Mouse (Mus musculus) NIH3T3 (cell line): ENCODE measurements around the gene Evc2.

Experiments
- DNase-seq: peaks from one replicate; pipeline ENCODE4 v3.0.0-alpha.2; 2012; ENCODE audit warnings: low read depth

Gene Evc2

GRCm38 (mm10) chr5:37338288-37338687 lies at the start of gene Evc2:
Gene Evc2 (plus strand): TSS chr5:37338499.
- DNase-seq = peak; percentile 89

DNA sequence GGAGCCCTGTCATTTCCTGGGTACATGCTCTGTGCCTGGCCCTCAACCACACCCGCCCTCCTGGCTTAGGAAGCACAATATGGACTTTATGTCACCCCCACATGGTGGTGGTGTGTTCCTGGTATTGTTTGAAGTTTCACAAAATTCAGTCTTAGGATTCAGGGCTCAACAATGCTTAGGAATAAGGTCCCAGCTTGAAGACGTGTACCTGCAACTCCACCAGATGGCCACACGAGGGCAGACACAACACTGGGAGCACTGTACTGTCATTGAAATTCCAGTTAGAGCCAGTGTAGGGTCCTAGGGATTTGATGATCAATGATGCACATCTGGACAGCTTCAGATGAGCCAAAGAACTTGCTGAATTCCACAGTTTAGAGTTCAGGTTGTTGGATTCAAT lies 49.1 kb upstream of the Evc2 start:
- peak; percentile 74 for DNase-seq

DNA sequence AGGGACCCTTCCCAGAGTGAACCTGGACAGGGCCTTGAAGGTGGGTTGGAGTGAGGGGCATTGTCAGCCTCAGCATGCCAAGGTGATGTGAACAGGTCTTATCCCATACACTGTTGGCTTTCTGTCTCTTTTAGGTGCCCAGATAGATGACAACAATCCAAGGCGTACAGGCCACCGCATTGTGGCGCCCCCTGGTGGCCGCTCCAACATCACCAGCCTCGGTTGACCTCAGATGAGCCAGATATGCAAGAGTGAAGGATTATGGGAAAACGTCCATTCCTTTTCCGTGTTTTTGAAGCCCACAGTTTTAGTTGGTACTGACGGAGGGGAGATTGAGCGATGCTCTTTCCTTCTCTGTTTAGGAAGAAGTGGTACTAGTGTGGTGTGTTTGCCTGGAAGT lies 47.3 kb upstream of the Evc2 start:
- DNase-seq = peak; percentile 22

GRCm38 (mm10) chr5:37296717-37297116 lies 41.6 kb upstream of the Evc2 start:
- DNase-seq = no peak

DNA sequence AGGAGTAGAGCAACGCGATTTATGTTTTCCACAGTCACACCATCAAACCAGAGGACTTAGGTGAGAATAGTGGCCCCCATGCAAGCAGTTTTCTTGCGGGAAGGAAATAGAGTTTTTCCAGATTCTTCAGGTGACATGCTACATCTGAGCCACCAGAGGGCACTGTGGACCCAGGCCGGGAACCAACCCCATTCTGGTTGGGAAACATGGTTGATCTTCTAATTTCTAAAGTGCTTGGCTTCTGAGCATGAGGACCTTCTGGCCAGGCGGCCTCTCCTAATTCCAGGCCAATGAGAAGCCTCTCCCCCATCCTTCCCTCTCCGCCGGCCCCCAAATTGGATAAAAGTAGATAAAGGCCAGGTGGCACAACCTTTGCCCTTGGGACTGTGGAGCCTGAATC lies 39.9 kb upstream of the Evc2 start:
- DNase-seq = peak; percentile 71

GRCm38 (mm10) chr5:37310026-37310425 lies 28.3 kb upstream of the Evc2 start:
- no peak for DNase-seq

- no peak for DNase-seq
These were observed 25.1 kb upstream of the Evc2 start for GRCm38 (mm10) chr5:37312980-37313722.

GRCm38 (mm10) chr5:37318715-37319114 lies 19.6 kb upstream of the Evc2 start:
- DNase-seq = no peak

GRCm38 (mm10) chr5:37320174-37320573 lies 18.1 kb upstream of the Evc2 start:
- DNase-seq = no peak

GRCm38 (mm10) chr5:37320761-37321160 lies 17.5 kb upstream of the Evc2 start:
- DNase-seq = no peak

- DNase-seq = no peak
These were observed 11.6 kb upstream of the Evc2 start for GRCm38 (mm10) chr5:37326675-37327074.

DNA sequence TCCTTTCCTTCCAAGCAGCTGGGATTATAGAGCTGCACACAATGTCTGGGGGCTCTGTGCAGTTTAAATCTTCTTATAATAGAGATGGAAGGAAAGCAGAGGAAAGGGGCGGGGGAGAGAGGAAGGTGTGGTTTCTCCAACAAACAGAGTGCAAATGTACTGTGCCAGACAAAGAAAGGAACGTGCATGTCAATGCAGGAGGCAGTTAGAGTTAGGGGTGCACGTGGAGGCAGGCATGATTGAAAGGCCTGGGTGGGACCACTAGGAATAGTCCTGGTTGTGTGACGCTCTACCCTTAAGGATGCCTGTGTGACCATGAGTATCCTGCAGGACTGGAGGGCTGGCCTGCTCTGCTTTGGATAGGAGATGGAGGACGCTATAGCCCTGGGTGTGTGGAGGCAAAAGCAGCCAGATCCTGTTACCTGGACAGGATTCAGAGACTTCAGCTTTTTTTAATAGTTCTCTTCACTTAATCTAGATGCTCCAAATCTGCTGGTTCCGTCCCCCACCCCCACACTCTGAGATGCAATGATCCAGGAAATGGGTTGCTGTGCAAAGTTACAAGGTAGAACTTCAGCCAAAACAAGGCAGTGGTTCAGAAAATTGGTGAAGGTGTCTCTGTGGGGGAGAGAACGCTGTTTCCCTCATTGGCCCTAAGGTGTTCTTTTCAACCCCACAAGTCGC lies 7.7 kb upstream of the Evc2 start:
- no peak for DNase-seq

DNA sequence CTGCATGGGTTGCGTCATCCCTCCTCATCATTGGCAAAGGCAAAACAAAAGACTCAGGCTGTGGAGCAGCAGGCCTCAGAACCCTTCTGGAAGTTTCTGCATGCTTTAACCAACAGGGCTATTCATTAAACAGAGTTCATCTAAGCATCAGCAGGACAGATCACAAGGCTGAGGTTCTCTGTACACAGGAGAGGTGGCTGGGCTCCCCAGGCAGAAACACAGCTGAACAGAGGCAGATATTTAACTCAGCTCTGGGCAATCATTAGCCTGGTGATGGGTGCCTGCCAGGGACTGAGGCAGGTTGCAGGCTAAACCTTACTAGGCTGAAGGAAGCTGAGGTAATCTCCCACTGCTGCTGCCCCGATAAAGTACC lies 7.2 kb upstream of the Evc2 start:
- DNase-seq = no peak

DNA sequence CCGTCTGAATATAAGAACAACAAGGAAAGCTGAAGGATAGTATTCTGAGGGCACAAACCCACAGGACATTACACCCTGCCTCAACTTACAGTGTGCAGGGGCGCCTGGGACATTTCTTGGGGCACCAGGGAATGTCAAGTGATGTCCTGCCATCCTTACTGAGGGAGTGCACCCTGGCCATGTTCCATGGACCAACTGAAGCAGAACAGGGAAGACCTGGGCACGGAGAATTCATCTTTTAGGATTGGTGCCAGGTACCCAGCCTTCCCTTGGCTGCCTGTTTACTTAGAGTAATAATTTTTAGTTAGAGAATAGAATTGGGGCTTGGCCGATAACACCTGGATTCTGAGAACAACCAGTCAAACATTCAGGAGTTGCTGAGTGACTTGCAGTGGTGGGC lies 6.2 kb upstream of the Evc2 start:
- no peak for DNase-seq

GRCm38 (mm10) chr5:37335061-37335460 lies 3.2 kb upstream of the Evc2 start:
- no peak for DNase-seq

GRCm38 (mm10) chr5:37336485-37337105 lies 1.7 kb upstream of the Evc2 start, which contains the start of gene Evc:
Gene Evc (minus strand): TSS chr5:37336894.
- peak; percentile 87 for DNase-seq

- DNase-seq = peak; percentile 28
These were observed 603 bp upstream of the Evc2 start for GRCm38 (mm10) chr5:37337696-37338095.

DNA sequence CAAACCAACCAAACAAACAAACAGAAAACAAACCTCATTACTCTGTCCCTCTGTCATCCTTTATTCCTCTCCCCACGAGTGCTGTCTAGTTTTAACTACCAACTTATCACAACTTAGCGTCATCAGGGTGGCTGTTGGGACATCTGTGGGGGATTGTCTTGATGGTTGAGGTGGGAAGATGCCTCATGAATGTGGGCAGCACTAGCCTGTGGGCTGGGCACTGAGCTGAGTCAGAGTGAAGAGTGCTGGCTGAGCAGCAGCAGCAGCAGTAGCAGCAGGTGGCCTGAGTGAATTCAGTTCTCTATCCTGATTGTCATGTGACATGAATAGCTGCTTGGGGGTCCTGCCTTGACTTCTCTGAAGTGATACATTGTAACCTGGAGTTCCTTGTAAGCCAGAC lies 5.7 kb downstream of the Evc2 start:
- no peak for DNase-seq

GRCm38 (mm10) chr5:37351791-37352190 lies 13.5 kb downstream of the Evc2 start:
- DNase-seq = peak; percentile 54

DNA sequence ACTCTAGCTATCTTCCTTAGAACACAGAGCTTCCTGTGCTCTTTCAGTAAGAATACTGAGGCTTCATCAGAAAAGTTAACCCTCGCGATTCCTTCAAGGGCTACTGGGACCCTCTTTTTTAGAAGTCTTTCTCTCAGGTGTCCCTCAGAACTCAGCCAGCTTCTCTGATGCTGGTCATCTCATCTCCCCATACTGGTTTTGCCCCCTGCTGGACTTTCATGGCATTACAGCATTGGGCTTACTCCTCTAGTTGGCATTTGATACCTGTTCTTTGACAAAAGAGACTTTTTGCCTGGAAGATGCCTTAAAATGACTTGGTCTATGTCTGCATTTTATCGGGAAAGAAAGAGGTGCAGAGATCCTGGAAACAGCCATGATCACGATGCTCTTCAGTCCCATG lies 16.1 kb downstream of the Evc2 start:
- DNase-seq = peak; percentile 85

DNA sequence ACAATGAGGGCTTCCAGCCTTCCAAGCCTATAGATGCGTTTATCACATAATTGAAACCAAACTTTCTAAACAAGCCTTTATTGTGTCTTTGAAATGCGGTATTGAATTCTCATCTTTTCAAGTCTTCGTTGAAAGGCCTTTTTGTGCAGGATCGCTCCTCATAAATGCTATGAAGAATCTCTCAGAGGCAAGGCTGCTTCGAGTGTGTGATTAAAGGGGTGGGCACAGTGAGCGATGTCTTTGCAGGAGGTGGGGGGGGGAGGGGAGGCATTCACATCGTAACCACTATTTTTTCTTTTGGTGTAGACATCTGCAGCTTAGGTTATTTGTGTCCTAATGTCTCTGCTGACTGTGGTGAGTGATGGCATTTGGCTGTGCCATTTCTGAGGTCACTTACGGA lies 17.7 kb downstream of the Evc2 start:
- DNase-seq = no peak

GRCm38 (mm10) chr5:37362618-37363017 lies 24.3 kb downstream of the Evc2 start:
- DNase-seq = no peak

DNA sequence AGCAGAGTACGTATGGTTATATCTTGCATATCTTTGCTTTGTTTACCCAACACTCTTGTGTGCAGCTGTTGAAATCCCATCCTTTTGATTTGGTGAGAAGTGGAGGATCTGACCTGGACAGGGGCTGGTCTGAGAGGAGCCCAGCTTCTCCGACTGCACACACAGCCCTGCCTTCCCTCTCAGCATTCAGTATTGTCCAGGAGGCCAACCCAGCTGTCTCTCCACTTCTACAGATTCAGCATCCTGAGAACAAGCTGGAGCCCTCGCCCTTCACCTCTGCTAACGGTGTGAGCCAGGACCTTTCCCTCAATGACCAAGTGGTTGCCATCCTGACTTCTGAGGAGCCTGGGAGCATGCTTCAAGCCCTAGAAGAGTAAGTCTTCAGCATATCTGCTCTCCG lies 25.0 kb downstream of the Evc2 start:
- DNase-seq = no peak
